Mouse (Mus musculus): ENCODE data around the gene Get4. TPM values are rescaled to one million over a fixed set of nuclear protein-coding genes. Genes with fewer than 3 reads are reported as not detected.

Gene Get4
- 132 and 133 TPM in 2 replicates for polyA plus RNA-seq (2015; fragmentation: Nextera tagmentation; extraction: Ambion mirVana)

- peak; percentile 100 for DNase-seq (ENCODE audit: low spot score)
- Histone ChIP-seq H3K36me3 (ENCODE audit: control insufficient read depth, insufficient read depth, low read length) (peaks cover 16% of the 10 kb centered on the region), H3K9me3 (ENCODE audit: control insufficient read depth, low read length) (no peaks in the 10 kb centered on the region), H3K4me2 (replicated peaks; ENCODE audit: low read depth) (peak within 1 kb of the TSS; percentile 88), H3K27me3 (ENCODE audit: control insufficient read depth, insufficient read depth, low read length) (no peaks in the 10 kb centered on the region), H3K4me3 (ENCODE audit: low read depth, low read length) (peak within 1 kb of the TSS; percentile 76), H3K9ac (ENCODE audit: low read length) (peak within 1 kb of the TSS; percentile 80), H3K4me1 (replicated peaks; ENCODE audit: control insufficient read depth, insufficient read depth) (peaks cover 10% of the 10 kb centered on the region), H3K27ac (replicated peaks) (peak within 1 kb of the TSS; percentile 95)
- WGBS = under 1% methylated on average over 61 of the region's 90 CpGs
- TF ChIP-seq CTCF (IDR thresholded peaks at IDR 0.05; ENCODE audit: low read depth) = no peak
- peak; percentile 97 for TF ChIP-seq EP300 (optimal IDR thresholded peaks at IDR 0.05)
- ATAC-seq (ENCODE audit: low FRiP score, low TSS enrichment) = peak; percentile 91
These were observed at the start of gene Get4 for GRCm38 (mm10) chr5:139252081-139252909. TSS of gene Get4 (plus strand) at chr5:139252324.

GRCm38 (mm10) chr5:139203312-139203711 is 48.8 kb upstream of the Get4 start:
- H3K27ac ChIP-seq (replicated peaks) = no peak overlapping the region
- H3K4me1 ChIP-seq (replicated peaks; ENCODE audit: control insufficient read depth, insufficient read depth) = peaks cover 3% of the 10 kb centered on the region; the same call in 1 of the 2 replicates
- H3K9ac ChIP-seq (ENCODE audit: low read length) = no peak overlapping the region
- H3K4me3 ChIP-seq (ENCODE audit: low read depth, low read length) = no peak overlapping the region
- H3K9me3 ChIP-seq (ENCODE audit: control insufficient read depth, low read length) = no peaks in the 10 kb centered on the region
- H3K27me3 ChIP-seq (ENCODE audit: control insufficient read depth, insufficient read depth, low read length) = no peaks in the 10 kb centered on the region
- no peak for DNase-seq (ENCODE audit: low spot score)
- no peak for ATAC-seq (ENCODE audit: low FRiP score, low TSS enrichment)
- H3K4me2 ChIP-seq (replicated peaks; ENCODE audit: low read depth) = no peak overlapping the region
- WGBS = 83% methylated on average over 5 of the region's 5 CpGs
- 0 out of 2 replicates have a peak, but pooled peaks cover 3% of the 10 kb centered on the region for H3K36me3 ChIP-seq (ENCODE audit: control insufficient read depth, insufficient read depth, low read length)
- TF ChIP-seq EP300 (optimal IDR thresholded peaks at IDR 0.05) = no peak
- TF ChIP-seq CTCF (IDR thresholded peaks at IDR 0.05; ENCODE audit: low read depth) = no peak

GRCm38 (mm10) chr5:139206081-139206480 is 46.0 kb upstream of the Get4 start:
- 58% methylated on average over 4 of the region's 4 CpGs for WGBS
- Histone ChIP-seq H3K9me3 (ENCODE audit: control insufficient read depth, low read length) (no peaks in the 10 kb centered on the region), H3K27ac (replicated peaks) (no peak overlapping the region), H3K4me2 (replicated peaks; ENCODE audit: low read depth) (no peak overlapping the region), H3K27me3 (ENCODE audit: control insufficient read depth, insufficient read depth, low read length) (no peaks in the 10 kb centered on the region), H3K4me1 (replicated peaks; ENCODE audit: control insufficient read depth, insufficient read depth) (peaks cover 3% of the 10 kb centered on the region; the same call in 1 of the 2 replicates), H3K9ac (ENCODE audit: low read length) (no peak overlapping the region), H3K4me3 (ENCODE audit: low read depth, low read length) (no peak overlapping the region), H3K36me3 (ENCODE audit: control insufficient read depth, insufficient read depth, low read length) (0 out of 2 replicates have a peak, but pooled peaks cover 3% of the 10 kb centered on the region)
- ATAC-seq (ENCODE audit: low FRiP score, low TSS enrichment) (no peak), DNase-seq (ENCODE audit: low spot score) (no peak)
- TF ChIP-seq CTCF (IDR thresholded peaks at IDR 0.05; ENCODE audit: low read depth) = no peak
- TF ChIP-seq EP300 (optimal IDR thresholded peaks at IDR 0.05) = no peak

GRCm38 (mm10) chr5:139206525-139206924 is 45.6 kb upstream of the Get4 start:
- H3K9ac ChIP-seq (ENCODE audit: low read length) = no peak overlapping the region
- ATAC-seq (ENCODE audit: low FRiP score, low TSS enrichment) = no peak

GRCm38 (mm10) chr5:139208183-139208582 is 43.9 kb upstream of the Get4 start:
- Histone ChIP-seq H3K9me3 (ENCODE audit: control insufficient read depth, low read length) (no peaks in the 10 kb centered on the region), H3K9ac (ENCODE audit: low read length) (no peak overlapping the region), H3K4me2 (replicated peaks; ENCODE audit: low read depth) (no peak overlapping the region), H3K27me3 (ENCODE audit: control insufficient read depth, insufficient read depth, low read length) (no peaks in the 10 kb centered on the region), H3K36me3 (ENCODE audit: control insufficient read depth, insufficient read depth, low read length) (0 out of 2 replicates have a peak, but pooled peaks cover 3% of the 10 kb centered on the region), H3K4me1 (replicated peaks; ENCODE audit: control insufficient read depth, insufficient read depth) (no peaks in the 10 kb centered on the region), H3K27ac (replicated peaks) (no peak overlapping the region), H3K4me3 (ENCODE audit: low read depth, low read length) (no peak overlapping the region)
- ATAC-seq (ENCODE audit: low FRiP score, low TSS enrichment) = no peak
- no peak for DNase-seq (ENCODE audit: low spot score)
- TF ChIP-seq CTCF (IDR thresholded peaks at IDR 0.05; ENCODE audit: low read depth) = no peak
- TF ChIP-seq EP300 (optimal IDR thresholded peaks at IDR 0.05) = no peak

More at GRCm38 (mm10) chr5:139206525-139206924, 45.6 kb upstream of the Get4 start:
- no peak for TF ChIP-seq EP300 (optimal IDR thresholded peaks at IDR 0.05)
- no peak for TF ChIP-seq CTCF (IDR thresholded peaks at IDR 0.05; ENCODE audit: low read depth)
- H3K4me1 ChIP-seq (replicated peaks; ENCODE audit: control insufficient read depth, insufficient read depth) = 0 out of 2 replicates have a peak, but pooled peaks cover 3% of the 10 kb centered on the region
- 59% methylated on average over 7 of the region's 7 CpGs for WGBS
- 0 out of 2 replicates have a peak, but pooled peaks cover 3% of the 10 kb centered on the region for H3K36me3 ChIP-seq (ENCODE audit: control insufficient read depth, insufficient read depth, low read length)
- H3K9me3 ChIP-seq (ENCODE audit: control insufficient read depth, low read length) = no peaks in the 10 kb centered on the region
- H3K4me3 ChIP-seq (ENCODE audit: low read depth, low read length) = no peak overlapping the region
- no peaks in the 10 kb centered on the region for H3K27me3 ChIP-seq (ENCODE audit: control insufficient read depth, insufficient read depth, low read length)
- no peak for DNase-seq (ENCODE audit: low spot score)
- H3K27ac ChIP-seq (replicated peaks) = no peak overlapping the region
- no peak overlapping the region for H3K4me2 ChIP-seq (replicated peaks; ENCODE audit: low read depth)
